Mouse (Mus musculus) CH12.LX (cell line): ENCODE results near the gene Hbp1. TPM values are rescaled to one million over a fixed set of nuclear protein-coding genes. Genes with fewer than 3 reads are reported as not detected.

Source experiments
- DNase-seq: peaks from one replicate; pipeline ENCODE4 v3.0.0-alpha.2; 2013; ENCODE audit errors: extremely low read depth
- H3K27ac ChIP-seq: 2 replicates; pipeline ENCODE4 v1.5.1; 2012; ENCODE audit warnings: low read depth, mild to moderate bottlenecking, control low read depth, moderate library complexity; ENCODE audit not compliant: insufficient read depth
- H3K27me3 ChIP-seq: replicated peaks from 2 replicates; pipeline ENCODE3; 2012; ENCODE audit warnings: inconsistent platforms
- H3K36me3 ChIP-seq, 2 experiments: replicated peaks in 1 of 2; 2 replicates each; pipeline versions ENCODE3 to v1.6.1; 2012; ENCODE audit warnings: inconsistent platforms in 1 of 2, low read length in 1 of 2, mild to moderate bottlenecking in 1 of 2, mixed read lengths in 1 of 2, moderate library complexity in 1 of 2; ENCODE audit not compliant: control insufficient read depth in 1 of 2, insufficient read depth in 1 of 2
- H3K4me1 ChIP-seq, 2 experiments: 2 replicates each; pipeline ENCODE4 v1.6.1; 2012; ENCODE audit warnings: inconsistent platforms in 1 of 2, moderate library complexity in 1 of 2; ENCODE audit not compliant: insufficient read depth in 2 of 2, control insufficient read depth in 1 of 2
- H3K4me2 ChIP-seq: 2 replicates; pipeline ENCODE4 v1.6.1; 2012; ENCODE audit warnings: low read depth, mild to moderate bottlenecking, control low read depth; ENCODE audit not compliant: poor library complexity, insufficient read depth, severe bottlenecking
- H3K4me3 ChIP-seq, 3 experiments: fragments of 150-350 bp in 1 of 3; sonication (generic) in 1 of 3; replicated peaks in 1 of 3; 2 replicates each; pipeline versions ENCODE3 to v1.5.1; 2011 to 2012; ENCODE audit warnings: low read depth in 2 of 3, low read length in 2 of 3, mild to moderate bottlenecking in 2 of 3, moderate library complexity in 2 of 3, control low read depth in 1 of 3, improper control_type of control experiment in 1 of 3, inconsistent platforms in 1 of 3, mixed read lengths in 1 of 3; ENCODE audit not compliant: poor library complexity in 1 of 3
- H3K79me2 ChIP-seq: replicated peaks from 2 replicates; pipeline ENCODE4 v1.6.1; 2012; ENCODE audit warnings: mild to moderate bottlenecking, moderate library complexity; ENCODE audit not compliant: control insufficient read depth, poor library complexity, insufficient read depth, severe bottlenecking; ENCODE audit errors: extremely low read depth
- H3K9ac ChIP-seq: 2 replicates; pipeline ENCODE4 v1.6.1; 2012; ENCODE audit warnings: low read depth, mild to moderate bottlenecking, control low read depth, moderate library complexity; ENCODE audit not compliant: insufficient read depth
- H3K9me3 ChIP-seq: replicated peaks from 2 replicates; pipeline ENCODE3; 2012; ENCODE audit warnings: low read length, inconsistent platforms, mixed read lengths
- CHD1 ChIP-seq: IDR thresholded peaks from 2 replicates; pipeline ENCODE4 v1.6.1; 2012; ENCODE audit warnings: low read depth, low read length, improper control_type of control experiment, inconsistent platforms
- CTCF ChIP-seq, 2 experiments: IDR thresholded peaks in 1 of 2; conservative IDR thresholded peaks in 1 of 2; 2 replicates each; pipeline ENCODE4 v1.5.1; 2011 to 2012; ENCODE audit warnings: low read depth in 2 of 2, low read length in 2 of 2, improper control_type of control experiment in 1 of 2, inconsistent platforms in 1 of 2, mild to moderate bottlenecking in 1 of 2, moderate library complexity in 1 of 2
- E2F4 ChIP-seq: IDR thresholded peaks from 2 replicates; pipeline ENCODE4 v1.6.1; 2011; ENCODE audit warnings: low read depth, low read length, improper control_type of control experiment; ENCODE audit not compliant: insufficient replicate concordance
- ETS1 ChIP-seq: conservative IDR thresholded peaks from 2 replicates; pipeline ENCODE4 v1.6.1; 2012; ENCODE audit warnings: low read depth, mild to moderate bottlenecking, inconsistent platforms, low read length, improper control_type of control experiment, moderate library complexity
- GABPA ChIP-seq: IDR thresholded peaks from 2 replicates; pipeline ENCODE4 v1.6.1; 2012; ENCODE audit warnings: low read depth, low read length, improper control_type of control experiment, inconsistent platforms; ENCODE audit not compliant: insufficient replicate concordance
- IRF4 ChIP-seq: IDR thresholded peaks from 2 replicates; pipeline ENCODE4 v1.6.1; 2014; ENCODE audit warnings: low read depth, mild to moderate bottlenecking, inconsistent platforms, low read length, improper control_type of control experiment
- JUN ChIP-seq: IDR thresholded peaks from 2 replicates; pipeline ENCODE4 v1.6.1; 2011; ENCODE audit warnings: low read depth, mild to moderate bottlenecking, low read length, improper control_type of control experiment, moderate library complexity; ENCODE audit not compliant: insufficient read depth
- MEF2A ChIP-seq: IDR thresholded peaks from 2 replicates; pipeline ENCODE4 v1.6.1; 2014; ENCODE audit warnings: low read depth, mild to moderate bottlenecking, inconsistent platforms, low read length, improper control_type of control experiment, borderline replicate concordance
- MXI1 ChIP-seq: IDR thresholded peaks from 2 replicates; pipeline ENCODE4 v1.6.1; 2011; ENCODE audit warnings: mild to moderate bottlenecking, low read depth, low read length, improper control_type of control experiment
- MYC ChIP-seq: IDR thresholded peaks from 2 replicates; pipeline ENCODE4 v1.6.1; 2011; ENCODE audit warnings: low read depth, mild to moderate bottlenecking, improper control_type of control experiment, low read length
- NELFE ChIP-seq: IDR thresholded peaks from 2 replicates; pipeline ENCODE4 v1.6.1; 2011; ENCODE audit warnings: low read depth, low read length, improper control_type of control experiment
- SIN3A ChIP-seq: IDR thresholded peaks from 2 replicates; pipeline ENCODE4 v1.6.1; 2012; ENCODE audit warnings: low read length, improper control_type of control experiment, inconsistent platforms
- SMC3 ChIP-seq: IDR thresholded peaks from 2 replicates; pipeline ENCODE4 v1.6.1; 2011; ENCODE audit warnings: low read depth, low read length, improper control_type of control experiment
- TBP ChIP-seq: conservative IDR thresholded peaks from 2 replicates; pipeline ENCODE4 v1.6.1; 2011; ENCODE audit warnings: low read depth, low read length, improper control_type of control experiment
- UBTF ChIP-seq: IDR thresholded peaks from 2 replicates; pipeline ENCODE4 v1.6.1; 2012; ENCODE audit warnings: low read depth, mild to moderate bottlenecking, inconsistent platforms, low read length, improper control_type of control experiment, moderate library complexity
- USF2 ChIP-seq: conservative IDR thresholded peaks from 2 replicates; pipeline ENCODE4 v1.6.1; 2011; ENCODE audit warnings: low read depth, low read length, improper control_type of control experiment
- ZKSCAN1 ChIP-seq: IDR thresholded peaks from 2 replicates; pipeline ENCODE4 v1.6.1; 2012; ENCODE audit warnings: low read depth, inconsistent platforms, low read length, improper control_type of control experiment, borderline replicate concordance
- ZNF384 ChIP-seq: IDR thresholded peaks from 2 replicates; pipeline ENCODE4 v1.6.1; 2012; ENCODE audit warnings: low read depth, low read length, improper control_type of control experiment, inconsistent platforms
- dilution Hi-C: fragments of 300-500 bp; cut with MboI; formaldehyde crosslinking; loops from 2 replicates; pipeline ENCODE4 v1.14.3; 2020; ENCODE audit warnings: low sequenced_read_pairs; ENCODE audit not compliant: extremely low pct_unique_long_range_greater_than_20kb, extremely low pct_ligation_motif_present
- in situ Hi-C: fragments of 300-500 bp; cut with MboI; formaldehyde crosslinking; loops from 3 replicates; pipeline ENCODE4 v1.14.3; 2019; ENCODE audit warnings: low sequenced_read_pairs, low pct_ligation_motif_present, low pct_unique_long_range_greater_than_20kb, mixed read lengths
- polyA plus RNA-seq: library from polyadenylated mRNA; unstranded; fragments of >175 nt; gene quantifications from 2 replicates; pipeline ENCODE4 v1.2.1, GENCODE M21; 2012; ENCODE audit warnings: low read depth; ENCODE audit not compliant: insufficient read length
- total RNA-seq, 2 experiments: library from RNA; depleted of rRNA; stranded (reverse); fragments of 300-350 nt in 1 of 2; fragments of >200 nt in 1 of 2; gene quantifications; 2 replicates each; pipeline ENCODE4 v1.2.3; 2012 to 2014

Gene Hbp1
- total and polyA plus RNA-seq, 3 experiments, result 16.0 to 24.4 (median 17.0) TPM

GRCm38 (mm10) chr12:31936657-31937300 is 13.6 kb downstream of the Hbp1 start:
- Histone ChIP-seq H3K27ac (no peak overlapping the region), H3K9ac (no peak overlapping the region), H3K27me3 (no peaks in the 10 kb centered on the region), H3K9me3 (no peaks in the 10 kb centered on the region), H3K4me1 (no peaks in the 10 kb centered on the region), H3K4me3 (no peak overlapping the region), H3K36me3 (peaks cover 62 to 86% of the 10 kb centered on the region in 2 experiments), H3K79me2 (no peaks in the 10 kb centered on the region), H3K4me2 (no peak overlapping the region)
- dilution Hi-C loops (no loop called here), in situ Hi-C loops (loop anchor here (25.0 kb wide), 1 partner anchor 424 kb away; no protein-coding TSS in a partner anchor)
- TF ChIP-seq IRF4 (no peak), USF2 (no peak), ETS1 (no peak), SIN3A (no peak), MYC (no peak)
- TF ChIP-seq, all 38 proteins: peak for 0
- DNase-seq, result no peak

GRCm38 (mm10) chr12:31931818-31932217 is 18.5 kb downstream of the Hbp1 start:
- Histone ChIP-seq H3K27me3 (no peaks in the 10 kb centered on the region), H3K27ac (no peak overlapping the region), H3K9ac (no peak overlapping the region), H3K4me3 (no peak overlapping the region), H3K4me2 (no peak overlapping the region), H3K36me3 (peaks cover 56 to 81% of the 10 kb centered on the region in 2 experiments), H3K79me2 (no peaks in the 10 kb centered on the region), H3K9me3 (no peaks in the 10 kb centered on the region), H3K4me1 (no peaks in the 10 kb centered on the region)
- in situ Hi-C loops (loop anchor here (25.0 kb wide), 1 partner anchor 420 kb away; no protein-coding TSS in a partner anchor), dilution Hi-C loops (no loop called here)
- DNase-seq, result no peak
- TF ChIP-seq SMC3, result no peak
- TF ChIP-seq MEF2A, result no peak
- no peak for TF ChIP-seq JUN
- no peak for TF ChIP-seq ZNF384
- TF ChIP-seq NELFE, result no peak
- no peak for TF ChIP-seq MXI1
- no peak for TF ChIP-seq TBP
- TF ChIP-seq E2F4, result no peak
- TF ChIP-seq UBTF, result no peak
- TF ChIP-seq CTCF (conservative IDR thresholded peaks at IDR 0.05 in 1 of 2, IDR thresholded peaks at IDR 0.05 in 1 of 2; ENCODE audit: low read depth in 2 of 2, low read length in 2 of 2), result no peak
- no peak for TF ChIP-seq MYC
- no peak for TF ChIP-seq ZKSCAN1
- no peak for TF ChIP-seq GABPA
- TF ChIP-seq CHD1, result no peak
